ENCODE assay signal across 23 mouse cellular contexts in genomic region chr11:7053710-7054109, GRCm38 (mm10). TPM values are rescaled to one million over a fixed set of nuclear protein-coding genes. Genes with fewer than 3 reads are reported as not detected.
DNase-seq lines count a peak whose midpoint lies in the region; ATAC-seq and TF ChIP-seq lines count a peak whose summit lies in the region.
"Had no signal": no experiment of that assay in that cellular context is flagged by ENCODE, and none has a peak within 500 bp of the region (broad histone marks: within the 10 kb centered on the region; RNA-seq: fewer than 3 reads in every experiment).

No protein-coding gene starts in this region.

- no peak overlapping the region for H3K27ac ChIP-seq in intestine, embryonic 15.5 days
- no peak overlapping the region for H3K27ac ChIP-seq in intestine, postnatal 0 days (ENCODE audit: low read depth, low read length)
- H3K27ac ChIP-seq: embryonic facial prominence, embryonic 13.5 days; embryonic facial prominence, embryonic 15.5 days; forebrain, embryonic 10.5 days; forebrain, embryonic 12.5 days had no signal

- 0 out of 2 replicates have a peak, but pooled peaks have one; percentile 59 for ATAC-seq in intestine, embryonic 15.5 days
- ATAC-seq in intestine, postnatal 0 days: no peak
- ATAC-seq: CD4-positive, CD25-positive, alpha-beta regulatory T cell, adult 4 months; forebrain, embryonic 14.5 days; forebrain, embryonic 16.5 days had no signal

- no peak overlapping the region for H3K4me2 ChIP-seq in intestine, embryonic 15.5 days (replicated peaks)
- H3K4me2 ChIP-seq in intestine, postnatal 0 days (replicated peaks; ENCODE audit: low read depth): no peak overlapping the region
- H3K4me2 ChIP-seq: embryonic facial prominence, embryonic 13.5 days; embryonic facial prominence, embryonic 15.5 days; forebrain, embryonic 12.5 days had no signal

- H3K9me3 ChIP-seq in intestine, embryonic 15.5 days: no peaks in the 10 kb centered on the region
- no peaks in the 10 kb centered on the region for H3K9me3 ChIP-seq in intestine, postnatal 0 days (ENCODE audit: control insufficient read depth)
- H3K9me3 ChIP-seq: embryonic facial prominence, embryonic 13.5 days; embryonic facial prominence, embryonic 15.5 days; forebrain, embryonic 10.5 days; forebrain, embryonic 12.5 days had no signal

- WGBS in intestine, embryonic 15.5 days: 81% methylated on average over 4 of the region's 4 CpGs
- WGBS in intestine, postnatal 0 days: 92% methylated on average over 4 of the region's 4 CpGs

- H3K4me3 ChIP-seq in intestine, embryonic 15.5 days (replicated peaks): no peak overlapping the region
- no peak overlapping the region for H3K4me3 ChIP-seq in intestine, postnatal 0 days (ENCODE audit: low read depth, low read length)
- H3K4me3 ChIP-seq: embryonic facial prominence, embryonic 13.5 days; embryonic facial prominence, embryonic 15.5 days; erythroblast, embryonic 14.5 days; forebrain, embryonic 10.5 days; forebrain, embryonic 12.5 days had no signal

- TF ChIP-seq CTCF in intestine, postnatal 0 days (IDR thresholded peaks at IDR 0.05; ENCODE audit: low read depth): no peak

- H3K36me3 ChIP-seq in intestine, embryonic 15.5 days: no peaks in the 10 kb centered on the region
- H3K36me3 ChIP-seq in intestine, postnatal 0 days (ENCODE audit: control insufficient read depth, insufficient read depth): no peaks in the 10 kb centered on the region
- H3K36me3 ChIP-seq: embryonic facial prominence, embryonic 13.5 days; embryonic facial prominence, embryonic 15.5 days; forebrain, embryonic 10.5 days; forebrain, embryonic 12.5 days; G1E had no signal

- DNase-seq in cerebellum, adult 11-12 months: peak; percentile 25
- DNase-seq in cerebellum, adult 9-11 months: no peak
- DNase-seq in cerebellum, adult 9-10 months: peak; percentile 51
- no peak for DNase-seq in cerebellum, adult 8-10 months
- DNase-seq in urinary bladder, postnatal 4 days (ENCODE audit: low spot score in 2 of 2): no peak
- DNase-seq: adrenal gland, adult 2 months; adrenal gland, postnatal 10 days; adrenal gland, postnatal 25 days; B cell, adult 2 months; cerebellum, adult 18-20 months; cerebellum, postnatal 36 days; embryo, embryonic 11 days had no signal

- peaks cover 5% of the 10 kb centered on the region for H3K4me1 ChIP-seq in intestine, embryonic 15.5 days (replicated peaks)
- H3K4me1 ChIP-seq in intestine, postnatal 0 days (replicated peaks; ENCODE audit: control insufficient read depth, insufficient read depth, low read length): no peaks in the 10 kb centered on the region

- H3K9ac ChIP-seq in intestine, embryonic 15.5 days: no peak overlapping the region
- no peak overlapping the region for H3K9ac ChIP-seq in intestine, postnatal 0 days (ENCODE audit: low read depth, low read length)
- H3K9ac ChIP-seq: embryonic facial prominence, embryonic 13.5 days; embryonic facial prominence, embryonic 15.5 days; forebrain, embryonic 12.5 days had no signal

- peaks cover 3% of the 10 kb centered on the region; the same call in 1 of the 2 replicates for H3K27me3 ChIP-seq in intestine, embryonic 15.5 days (replicated peaks)
- no peaks in the 10 kb centered on the region for H3K27me3 ChIP-seq in intestine, postnatal 0 days (replicated peaks; ENCODE audit: control insufficient read depth, insufficient read depth, low read length)

RNA-seq across cellular contexts. Expression of gene Adcy1, which starts 9.6 kb away (rescaled TPM):
- polyA plus RNA-seq in intestine, embryonic 15.5 days (2015; fragmentation: Nextera tagmentation; extraction: Ambion mirVana): 0.96 and 1.1 TPM in 2 replicates
- polyA plus RNA-seq in intestine, postnatal 0 days (2015; fragmentation: Nextera tagmentation; extraction: Ambion mirVana): 0.40 and 0.52 TPM in 2 replicates
- polyA plus RNA-seq: CD4-positive, CD25-positive, alpha-beta regulatory T cell, adult 4 months; G1E had no signal

Comparison
In these comparisons a context has a peak if more than half of its experiments do, and no peak if none do; other contexts are left out.
1. DNase-seq: peak in cerebellum, adult 11-12 months (single experiment) and cerebellum, adult 9-10 months (single experiment); none in cerebellum, adult 9-11 months (single experiment), cerebellum, adult 8-10 months (single experiment) and urinary bladder, postnatal 4 days (0 of 2).